Mouse (Mus musculus) kidney, postnatal 14 days (tissue): ENCODE measurements around the gene Cacng7.
A peak's percentile ranks its signal among the peaks of the same experiment; 100 is the strongest.

Experiments used
- DNase-seq: peaks from one replicate; pipeline ENCODE4 v3.0.0; 2022; ENCODE audit warnings: mixed read lengths

Gene Cacng7

GRCm38 (mm10) chr7:3302556-3303275 lies 30.0 kb upstream of the Cacng7 start:
- no peak for DNase-seq

DNA sequence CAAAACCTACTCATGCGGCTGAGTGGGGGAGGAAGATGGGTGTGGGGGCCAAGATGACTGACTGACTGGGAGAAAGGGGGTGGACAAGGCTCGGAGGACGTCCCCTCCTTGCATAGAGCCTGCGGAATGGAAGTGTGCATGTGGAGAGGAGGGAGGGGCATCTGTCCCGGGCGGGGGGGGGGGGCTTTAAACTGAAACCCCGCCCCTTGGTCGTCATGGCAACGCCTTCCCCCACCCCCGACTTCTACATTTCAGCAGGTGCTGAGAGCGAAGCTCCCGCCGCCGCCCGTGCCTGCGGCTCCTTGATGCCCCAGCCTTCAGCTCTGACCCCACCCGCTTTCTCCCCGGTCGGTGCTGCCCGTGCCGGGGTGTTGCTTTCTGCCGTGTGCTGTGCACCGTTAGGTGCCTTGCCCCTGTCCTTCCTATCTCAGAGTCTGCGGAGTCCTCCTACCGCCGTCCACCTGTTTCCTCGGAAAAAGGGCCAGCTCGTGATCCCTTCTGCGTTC lies 29.4 kb upstream of the Cacng7 start:
- no peak for DNase-seq

- no peak for DNase-seq
Measured at GRCm38 (mm10) chr7:3303789-3304188, 29.0 kb upstream of the Cacng7 start.

DNA sequence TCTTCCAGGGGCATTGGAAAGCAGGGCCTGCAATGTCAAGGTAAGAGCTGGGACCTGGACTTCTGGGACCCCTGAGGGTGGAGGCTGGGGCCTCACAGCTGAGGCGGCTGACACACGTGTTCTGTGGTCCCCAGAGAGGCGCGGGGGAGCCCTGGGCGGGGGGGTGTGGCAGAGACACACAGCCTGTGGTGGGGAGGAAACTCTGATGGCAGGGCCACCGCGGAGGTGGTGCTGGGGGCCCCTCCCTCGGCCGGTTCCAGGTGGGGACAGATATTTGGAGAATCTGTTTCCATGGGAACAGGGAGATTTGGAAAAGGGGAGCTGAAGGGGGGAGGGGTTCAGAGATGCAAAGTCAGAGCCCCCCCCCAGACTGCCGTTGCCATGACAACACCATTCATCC lies 28.5 kb upstream of the Cacng7 start:
- DNase-seq: no peak

- no peak for DNase-seq
Measured at GRCm38 (mm10) chr7:3306400-3306799, 26.4 kb upstream of the Cacng7 start.

GRCm38 (mm10) chr7:3308646-3309045 lies 24.1 kb upstream of the Cacng7 start:
- no peak for DNase-seq

DNA sequence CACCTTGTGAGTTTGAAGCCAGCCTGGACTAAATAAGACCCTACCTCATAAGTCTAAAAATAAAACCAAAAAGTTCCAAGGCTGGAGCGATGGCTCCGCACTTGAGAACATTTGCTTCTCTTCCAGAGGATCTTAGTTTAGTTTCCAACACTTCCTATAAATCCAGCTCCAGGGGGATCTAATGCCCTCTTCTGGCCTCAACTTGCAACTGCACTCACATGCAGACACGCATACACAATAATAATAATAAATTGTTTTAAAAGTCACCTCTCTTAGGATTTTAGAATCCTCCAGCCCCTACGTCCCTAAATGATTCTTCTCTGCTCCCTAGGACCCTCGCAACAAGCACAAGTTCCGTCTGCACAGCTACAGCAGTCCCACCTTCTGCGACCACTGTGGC lies 22.5 kb upstream of the Cacng7 start:
- no peak for DNase-seq

DNA sequence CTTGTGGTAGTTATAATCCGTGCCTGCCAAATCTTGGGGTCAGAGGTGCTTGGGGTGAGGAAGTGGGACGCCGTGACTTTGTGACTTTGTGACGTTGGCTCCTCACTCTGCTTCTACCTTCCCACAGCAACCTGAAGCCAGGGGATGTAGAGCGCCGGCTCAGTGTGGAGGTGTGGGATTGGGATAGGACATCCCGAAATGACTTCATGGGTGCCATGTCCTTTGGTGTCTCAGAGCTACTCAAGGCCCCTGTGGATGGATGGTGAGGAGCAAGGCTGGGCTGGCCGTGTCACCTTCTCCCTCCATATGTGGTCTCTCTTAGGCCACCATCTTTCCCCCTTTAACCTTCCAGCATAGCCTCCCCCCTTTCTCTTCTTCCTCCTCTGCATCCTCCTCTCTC lies 19.2 kb upstream of the Cacng7 start:
- DNase-seq: no peak

DNA sequence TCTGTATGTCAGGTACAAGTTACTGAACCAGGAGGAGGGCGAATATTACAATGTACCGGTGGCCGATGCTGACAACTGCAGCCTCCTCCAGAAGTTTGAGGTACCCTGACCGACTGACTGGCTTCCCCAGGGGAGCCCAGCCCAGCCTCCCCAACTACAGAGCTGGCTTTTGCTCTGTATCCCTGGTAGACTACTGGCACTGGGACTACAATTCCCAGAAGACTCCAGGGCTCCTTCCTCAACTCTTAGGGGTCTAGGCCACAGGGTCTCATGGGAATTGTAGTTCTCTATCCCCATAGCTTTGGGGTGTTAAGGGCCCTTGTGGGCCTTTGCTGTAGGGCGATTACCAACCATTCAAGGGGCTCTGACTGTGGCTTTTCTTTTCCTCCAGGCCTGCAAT lies 18.6 kb upstream of the Cacng7 start:
- no peak for DNase-seq

GRCm38 (mm10) chr7:3317704-3318103 lies 15.1 kb upstream of the Cacng7 start:
- DNase-seq: no peak

DNA sequence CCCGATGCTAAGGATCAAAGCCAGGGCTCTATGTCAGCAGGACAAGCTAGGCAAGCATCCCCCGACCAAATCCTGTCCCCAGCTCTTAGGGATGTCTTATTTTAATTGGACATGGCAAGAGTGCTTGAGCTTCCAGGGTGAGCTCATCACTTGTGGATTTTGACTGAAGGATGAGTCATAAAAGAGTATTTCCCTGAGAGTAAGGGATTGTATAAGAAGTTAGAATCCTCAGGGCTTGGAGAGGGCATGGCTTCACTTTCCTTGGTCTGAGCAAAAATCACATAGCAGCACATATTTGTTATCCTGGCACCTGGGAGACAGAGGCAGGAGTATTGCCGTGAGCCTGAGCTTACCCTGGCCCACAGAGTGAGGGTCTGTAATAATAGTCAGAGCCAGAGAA lies 11.9 kb upstream of the Cacng7 start:
- no peak for DNase-seq

DNA sequence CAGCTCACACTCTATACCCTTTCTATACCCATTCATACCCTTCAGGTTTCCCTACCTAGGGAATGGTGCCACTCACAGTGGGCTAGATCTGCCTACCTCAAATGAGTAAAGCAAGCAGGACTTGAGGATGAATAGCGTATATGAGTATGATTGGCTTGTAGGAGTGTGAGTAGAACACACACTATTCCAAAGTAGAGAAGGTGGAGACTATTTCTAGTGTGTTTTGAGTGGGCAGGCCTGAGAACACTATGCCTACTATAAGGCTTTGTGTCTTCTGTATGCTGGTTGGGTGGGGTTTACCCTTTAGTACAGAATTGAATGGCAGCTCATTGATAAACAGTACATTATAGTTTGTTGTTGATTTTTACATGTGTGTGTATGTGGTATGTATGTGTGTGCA lies 8.9 kb upstream of the Cacng7 start:
- DNase-seq: no peak

DNA sequence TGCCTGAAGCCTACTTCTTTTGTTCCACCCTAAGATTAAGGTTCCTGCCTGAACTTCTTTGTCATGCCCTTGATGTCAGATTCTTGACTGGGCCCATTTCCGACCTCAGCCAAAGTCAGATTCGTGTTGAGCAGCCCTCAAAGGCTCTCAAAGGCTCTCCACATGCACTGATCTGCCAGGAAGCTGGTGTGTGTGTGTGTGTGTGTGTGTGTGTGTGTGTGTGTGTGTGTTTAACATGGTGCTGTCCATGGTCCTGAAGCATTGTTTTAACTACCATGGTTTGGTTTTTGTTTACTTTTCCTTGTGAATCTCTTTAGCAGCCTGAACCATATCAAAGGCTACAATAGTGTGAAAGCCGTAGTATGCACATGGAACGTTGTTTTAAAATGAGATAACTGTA lies 4.8 kb upstream of the Cacng7 start:
- no peak for DNase-seq

DNA sequence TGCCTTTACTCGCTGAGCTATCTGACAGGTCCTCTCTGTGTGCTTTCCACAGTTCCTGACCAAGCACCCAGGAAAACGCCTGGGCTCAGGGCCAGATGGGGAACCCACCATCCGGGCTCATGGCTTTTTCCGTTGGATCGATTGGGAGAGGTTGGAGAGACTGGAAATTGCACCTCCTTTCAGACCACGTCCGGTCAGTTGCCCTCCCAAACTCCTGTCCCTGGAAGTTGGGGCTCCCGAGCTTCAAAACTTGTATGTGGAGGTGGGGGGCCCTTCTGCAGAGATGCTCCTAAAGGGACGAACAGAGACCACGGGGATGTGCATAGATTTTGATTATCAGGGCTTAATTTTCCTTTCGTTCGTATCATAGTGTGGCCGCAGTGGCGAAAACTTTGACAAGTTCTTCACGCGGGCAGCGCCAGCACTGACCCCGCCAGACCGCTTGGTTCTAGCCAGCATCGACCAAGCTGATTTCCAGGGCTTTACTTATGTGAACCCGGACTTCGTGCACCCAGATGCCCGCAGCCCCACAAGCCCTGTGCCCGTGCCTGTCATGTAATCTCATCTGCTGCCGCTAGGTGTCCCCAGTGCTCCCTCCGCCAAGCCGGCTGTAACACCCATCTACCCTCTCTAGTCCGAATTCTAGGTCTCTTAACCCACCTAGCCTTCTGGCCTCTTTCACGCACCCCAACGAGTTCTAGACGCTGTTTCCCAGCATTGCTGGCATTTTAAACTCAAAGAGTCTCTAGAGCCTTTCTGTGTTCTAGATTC lies 2.8 kb upstream of the Cacng7 start:
- DNase-seq: peak; percentile 80

DNA sequence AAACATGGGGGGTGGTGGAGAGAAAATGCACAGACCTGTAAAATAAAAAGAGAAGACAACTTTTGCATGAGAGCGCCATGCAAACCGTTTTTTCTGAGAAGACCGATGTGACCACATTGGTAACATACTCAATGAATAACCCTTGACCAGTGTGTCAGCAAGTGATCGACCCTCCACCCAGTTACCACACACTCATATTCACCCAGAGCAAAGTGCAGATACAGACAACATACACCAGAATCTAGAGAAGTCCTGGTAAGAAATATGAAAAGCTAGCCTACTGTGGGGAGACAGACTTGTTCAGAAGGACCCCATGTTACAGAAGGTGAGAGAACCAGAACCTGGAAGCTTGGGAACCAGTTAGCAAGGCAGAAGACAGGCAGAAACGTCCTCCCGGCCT lies 1.6 kb upstream of the Cacng7 start:
- no peak for DNase-seq

- DNase-seq: peak; percentile 74
Measured at GRCm38 (mm10) chr7:3331581-3332223, 1.1 kb upstream of the Cacng7 start.

DNA sequence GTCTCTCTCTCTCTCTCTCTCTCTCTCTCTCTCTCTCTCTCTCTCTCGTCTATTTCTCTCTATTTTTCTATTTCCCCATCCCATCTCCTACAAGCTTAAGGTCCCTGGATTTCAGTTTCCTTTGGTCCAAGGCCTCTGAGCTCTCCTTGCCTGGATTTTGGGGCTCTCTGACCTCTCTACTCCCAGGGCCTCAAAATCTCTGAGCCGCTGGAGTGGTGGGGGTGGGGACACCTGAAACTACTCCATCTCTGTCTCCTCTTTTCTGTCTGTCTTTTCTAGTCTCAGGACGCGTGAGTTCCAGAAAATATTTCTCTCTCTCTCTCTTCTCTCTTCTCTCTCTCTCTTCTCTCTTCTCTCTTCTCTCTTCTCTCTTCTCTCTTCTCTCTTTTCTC lies 535 bp upstream of the Cacng7 start:
- DNase-seq: no peak

- no peak for DNase-seq
Measured at GRCm38 (mm10) chr7:3333542-3333941, 787 bp downstream of the Cacng7 start.

DNA sequence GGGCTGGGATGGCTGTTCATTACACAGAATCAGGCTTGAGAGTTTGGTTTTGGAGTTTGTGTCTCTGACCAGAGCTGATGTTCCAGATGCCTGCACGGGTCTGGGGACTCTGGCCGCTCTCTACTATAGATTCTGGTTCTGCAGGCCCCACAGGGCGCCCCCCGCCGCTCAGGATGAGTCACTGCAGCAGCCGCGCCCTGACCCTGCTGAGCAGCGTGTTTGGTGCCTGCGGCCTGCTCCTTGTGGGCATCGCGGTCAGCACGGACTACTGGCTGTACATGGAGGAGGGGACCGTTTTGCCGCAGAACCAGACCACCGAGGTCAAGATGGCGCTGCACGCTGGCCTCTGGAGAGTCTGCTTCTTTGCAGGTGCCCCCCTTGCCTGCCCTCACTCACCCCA lies 3.7 kb downstream of the Cacng7 start:
- no peak for DNase-seq

DNA sequence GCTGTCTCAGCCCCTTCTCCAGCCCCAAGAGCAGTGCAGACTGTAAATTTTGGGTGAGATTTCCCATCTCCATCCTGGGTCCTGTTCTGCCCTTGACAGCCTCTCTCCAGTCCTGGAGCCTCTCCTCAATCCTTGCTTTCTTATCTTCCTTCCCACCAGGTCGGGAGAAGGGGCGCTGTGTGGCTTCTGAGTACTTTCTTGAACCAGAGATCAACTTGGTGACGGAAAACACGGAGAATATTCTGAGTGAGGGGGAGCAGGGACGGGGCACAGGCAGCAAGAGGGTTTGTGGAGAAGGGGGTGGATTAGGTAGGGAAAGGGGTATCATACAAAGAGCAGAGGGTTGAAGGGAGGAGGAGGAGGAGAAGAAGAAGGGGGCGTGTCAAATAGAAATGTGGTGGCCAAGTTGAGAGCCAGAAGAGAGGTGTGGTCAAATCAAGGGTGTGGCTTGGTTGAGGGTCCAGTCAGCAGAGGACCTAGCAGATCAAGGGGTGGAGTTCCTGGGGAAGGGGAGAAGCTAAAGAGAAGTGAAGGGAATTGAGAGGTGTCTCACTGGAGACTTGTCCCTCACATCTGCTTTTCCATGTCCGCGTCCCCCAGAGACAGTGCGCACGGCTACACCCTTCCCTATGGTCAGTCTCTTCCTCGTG lies 5.7 kb downstream of the Cacng7 start:
- DNase-seq: no peak

GRCm38 (mm10) chr7:3339010-3339409 lies 6.3 kb downstream of the Cacng7 start:
- DNase-seq: no peak

DNA sequence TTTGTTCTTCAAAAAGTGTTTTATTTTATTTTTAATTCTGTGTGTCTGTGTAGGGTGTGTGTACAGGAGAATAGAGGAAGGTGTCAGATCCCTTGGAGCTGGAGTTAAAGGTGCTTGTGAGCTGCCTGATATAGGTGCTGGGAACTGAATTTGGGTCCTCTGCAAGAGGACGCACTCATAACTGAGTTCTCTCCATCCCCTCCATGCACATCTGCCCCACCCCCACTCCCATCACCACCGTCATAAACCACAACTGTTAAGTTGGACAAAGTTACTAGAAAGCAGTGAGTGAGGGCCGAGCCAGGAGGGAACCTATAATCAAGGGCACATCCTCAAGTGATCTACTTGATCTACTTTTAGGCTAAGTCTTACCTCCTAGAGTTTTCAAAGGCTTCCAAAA lies 11.1 kb downstream of the Cacng7 start:
- DNase-seq: no peak

GRCm38 (mm10) chr7:3345301-3345700 lies 12.5 kb downstream of the Cacng7 start:
- DNase-seq: no peak
